Mouse (Mus musculus) erythroblast, embryonic 14.5 days (primary cell): ENCODE data around the gene Kcnc2.

Experiments
- GATA1 ChIP-seq: IDR thresholded peaks from 2 replicates; pipeline ENCODE4 v1.6.1; 2012; ENCODE audit warnings: low read length, inconsistent platforms, mixed read lengths
- TAL1 ChIP-seq: IDR thresholded peaks from 3 replicates; pipeline ENCODE4 v1.6.1; 2012; ENCODE audit warnings: low read length, inconsistent platforms, mixed read lengths

- TF ChIP-seq TAL1 (no peak), GATA1 (no peak)
Observed at GRCm38 (mm10) chr10:112357669-112358362, 86.9 kb downstream of the Kcnc2 start.
